Mouse (Mus musculus): ENCODE measurements around the gene Pbx1.

DNA sequence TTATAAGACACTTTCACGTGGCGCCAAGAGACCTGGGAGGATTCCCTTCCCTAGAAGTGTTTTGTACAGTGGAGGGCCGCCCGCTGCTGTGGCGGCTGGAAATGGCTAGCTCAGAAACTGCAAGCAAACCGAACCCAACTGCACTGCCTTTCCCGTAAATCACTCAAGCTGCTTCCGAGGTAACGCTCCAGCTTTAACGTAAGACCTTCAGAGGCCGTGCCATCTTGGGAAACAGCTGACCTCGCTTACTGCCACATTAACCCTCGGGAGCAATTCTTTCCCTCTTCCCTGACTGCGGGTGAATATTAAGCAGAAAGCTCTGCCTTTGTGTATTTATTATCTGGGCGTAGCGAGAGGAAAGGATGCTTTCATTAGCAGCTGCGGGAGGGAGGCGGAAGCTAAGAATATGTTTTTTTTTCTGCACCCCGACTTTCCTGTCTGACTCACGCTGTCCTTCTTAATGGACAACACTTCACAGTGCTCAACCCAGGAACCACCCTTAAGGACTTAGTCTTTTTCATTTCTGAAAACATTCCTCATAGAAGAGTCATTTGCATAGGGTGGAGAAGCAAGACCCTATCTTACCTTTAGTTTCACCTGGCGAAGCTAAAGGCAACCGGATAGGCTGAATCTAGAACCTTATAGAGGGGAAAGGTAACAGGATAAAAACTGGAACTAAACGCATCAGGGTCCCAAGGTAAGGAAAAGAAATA lies 268.4 kb downstream of the Pbx1 start:
- TF ChIP-seq CTCF (IDR thresholded peaks at IDR 0.05; ENCODE audit: low read depth) = no peak
- TF ChIP-seq EP300 (IDR thresholded peaks at IDR 0.05; ENCODE audit: low read depth) = no peak
